Mouse (Mus musculus): ENCODE data around the gene Cops9.

DNA sequence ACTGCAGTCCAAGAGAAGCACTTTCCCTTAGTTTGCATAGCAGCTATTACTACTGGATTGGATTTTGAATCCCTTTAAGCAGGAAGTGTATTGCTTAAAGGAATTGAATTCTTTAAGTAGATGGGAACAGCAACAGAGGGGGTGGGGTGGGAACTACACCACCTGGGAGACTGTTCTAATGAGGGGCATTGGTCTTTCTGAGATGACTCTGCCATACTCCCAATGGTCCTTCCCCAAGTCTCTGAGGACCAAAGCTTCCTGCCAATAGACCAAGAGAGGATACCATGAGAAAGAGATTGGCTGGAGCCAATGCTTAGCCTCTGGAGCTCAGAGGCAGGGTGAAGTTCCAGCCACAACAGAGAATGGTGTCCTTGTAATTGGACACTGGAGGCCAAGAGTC, 47.7 kb downstream of the Cops9 start, which contains the start of gene Olfr1411:
- TF ChIP-seq CTCF (IDR thresholded peaks at IDR 0.05; ENCODE audit: low read depth) (no peak), EP300 (optimal IDR thresholded peaks at IDR 0.05) (no peak)

Data from stomach, postnatal 0 days (tissue).